Mouse (Mus musculus) limb, embryonic 11.5 days (tissue): Measurements from ENCODE around the gene Cmtr1. TPM values are rescaled to one million over a fixed set of nuclear protein-coding genes. Genes with fewer than 3 reads are reported as not detected.
A peak's percentile ranks its signal among the peaks of the same experiment; 100 is the strongest.

ENCODE experiments used
- ATAC-seq: fragments of 200-750 bp; cut with Nextera tagmentation; 2 replicates; pipeline ENCODE4 v1.8.0; 2017; ENCODE audit warnings: low read depth; ENCODE audit not compliant: insufficient number of reproducible peaks, low FRiP score, low TSS enrichment
- DNase-seq: peaks from one replicate; pipeline ENCODE4 v3.0.0-alpha.2; 2015; ENCODE audit warnings: low spot score
- H3K27ac ChIP-seq: fragments of 300-500 bp; sonication (generic); replicated peaks from 2 replicates; pipeline ENCODE4 v1.5.1; 2014; ENCODE audit warnings: low read depth, mild to moderate bottlenecking, low read length
- H3K27me3 ChIP-seq: fragments of 300-500 bp; sonication (generic); 2 replicates; pipeline ENCODE4 v1.6.1; 2014; ENCODE audit warnings: mild to moderate bottlenecking, low read length, mixed read lengths; ENCODE audit not compliant: control insufficient read depth, insufficient read depth
- H3K36me3 ChIP-seq: fragments of 300-500 bp; sonication (generic); 2 replicates; pipeline ENCODE4 v1.6.1; 2014; ENCODE audit warnings: mild to moderate bottlenecking, low read length, moderate library complexity, mixed read lengths; ENCODE audit not compliant: control insufficient read depth, insufficient read depth
- H3K4me1 ChIP-seq: fragments of 300-500 bp; sonication (generic); 2 replicates; pipeline ENCODE4 v1.6.1; 2014; ENCODE audit warnings: low read length, mixed read lengths; ENCODE audit not compliant: control insufficient read depth, insufficient read depth
- H3K4me2 ChIP-seq: fragments of 300-500 bp; sonication (generic); 2 replicates; pipeline ENCODE4 v1.6.1; 2014; ENCODE audit warnings: low read depth, mild to moderate bottlenecking, moderate library complexity; ENCODE audit not compliant: severe bottlenecking
- H3K4me3 ChIP-seq: fragments of 300-500 bp; sonication (generic); 2 replicates; pipeline ENCODE4 v1.5.1; 2014; ENCODE audit warnings: low read depth, low read length
- H3K9ac ChIP-seq: fragments of 300-500 bp; sonication (generic); 2 replicates; pipeline ENCODE4 v1.6.1; 2014; ENCODE audit warnings: mild to moderate bottlenecking, low read length
- H3K9me3 ChIP-seq: fragments of 300-500 bp; sonication (generic); 2 replicates; pipeline ENCODE4 v1.6.1; 2016; ENCODE audit warnings: low read length; ENCODE audit not compliant: control insufficient read depth
- WGBS: fragments of 180-500 bp; shearing (Covaris S2); extraction: QIAGEN DNeasy Blood & Tissue Kit; methylation state at CpG from one replicate; pipeline ENCODE4 v1.1.7; 2014; 5-methylcytosine and 5-hydroxymethylcytosine counted together
- polyA plus RNA-seq: library from polyadenylated mRNA; unstranded; fragments of >200 nt; fragmentation: Nextera tagmentation; extraction: Ambion mirVana; gene quantifications from 2 replicates; pipeline ENCODE4 v1.2.1, GENCODE M21; 2014

Cmtr1 gene
- polyA plus RNA-seq, 1 experiment from 2014 or later = 117 TPM

GRCm38 (mm10) chr17:29700573-29700972 lies 40.2 kb downstream of the Cmtr1 start:
- no peak for DNase-seq
- H3K27me3 ChIP-seq = no peaks in the 10 kb centered on the region

GRCm38 (mm10) chr17:29702938-29703710 lies 42.7 kb downstream of the Cmtr1 start:
- Histone ChIP-seq H3K4me1 (peaks cover 18% of the 10 kb centered on the region), H3K27ac (no peak overlapping the region), H3K9ac (no peak overlapping the region), H3K36me3 (peaks cover 8% of the 10 kb centered on the region), H3K9me3 (no peaks in the 10 kb centered on the region), H3K27me3 (no peaks in the 10 kb centered on the region), H3K4me2 (no peak overlapping the region), H3K4me3 (no peak overlapping the region)
- 89% methylated on average over 4 of the region's 4 CpGs for WGBS
- DNase-seq (no peak), ATAC-seq (no peak)

More at GRCm38 (mm10) chr17:29700573-29700972, 40.2 kb downstream of the Cmtr1 start:
- peaks cover 11% of the 10 kb centered on the region for H3K36me3 ChIP-seq
- no peak overlapping the region for H3K4me3 ChIP-seq
- no peak for ATAC-seq
- no peak overlapping the region for H3K9ac ChIP-seq
- H3K4me2 ChIP-seq = no peak overlapping the region
- H3K4me1 ChIP-seq = 0 out of 2 replicates have a peak, but pooled peaks cover 2% of the 10 kb centered on the region
- no peak overlapping the region for H3K27ac ChIP-seq
- no peaks in the 10 kb centered on the region for H3K9me3 ChIP-seq
- WGBS = 90% methylated on average over 7 of the region's 7 CpGs

DNA sequence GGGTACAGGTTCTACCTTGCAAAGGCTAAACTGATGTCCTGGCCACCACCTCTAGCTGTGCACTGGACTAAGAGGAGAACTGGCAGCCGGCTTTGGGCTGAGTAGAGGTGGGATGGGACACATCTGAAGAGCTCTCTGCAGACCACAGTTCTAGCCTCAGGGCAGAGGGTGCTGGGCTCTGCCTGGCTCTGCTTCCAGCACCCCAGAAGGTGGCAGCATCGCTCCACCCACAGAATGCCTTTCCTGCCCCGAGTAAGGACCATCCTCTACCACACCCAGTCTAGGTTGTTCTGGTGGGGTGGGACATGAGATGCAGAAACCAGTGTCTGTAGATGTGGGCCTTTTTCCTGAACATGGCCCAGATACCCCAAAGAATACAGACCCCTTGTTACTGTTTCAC lies 44.4 kb downstream of the Cmtr1 start:
- Histone ChIP-seq H3K4me2 (no peak overlapping the region), H3K27me3 (no peaks in the 10 kb centered on the region), H3K9ac (no peak overlapping the region), H3K27ac (no peak overlapping the region), H3K4me1 (peaks cover 27% of the 10 kb centered on the region), H3K4me3 (no peak overlapping the region), H3K9me3 (no peaks in the 10 kb centered on the region), H3K36me3 (peaks cover 8% of the 10 kb centered on the region; the same call in 1 of the 2 replicates)
- ATAC-seq = 0 out of 2 replicates have a peak, but pooled peaks have one; percentile 27
- 32% methylated on average over 3 of the region's 3 CpGs for WGBS
- DNase-seq = peak; percentile 80

DNA sequence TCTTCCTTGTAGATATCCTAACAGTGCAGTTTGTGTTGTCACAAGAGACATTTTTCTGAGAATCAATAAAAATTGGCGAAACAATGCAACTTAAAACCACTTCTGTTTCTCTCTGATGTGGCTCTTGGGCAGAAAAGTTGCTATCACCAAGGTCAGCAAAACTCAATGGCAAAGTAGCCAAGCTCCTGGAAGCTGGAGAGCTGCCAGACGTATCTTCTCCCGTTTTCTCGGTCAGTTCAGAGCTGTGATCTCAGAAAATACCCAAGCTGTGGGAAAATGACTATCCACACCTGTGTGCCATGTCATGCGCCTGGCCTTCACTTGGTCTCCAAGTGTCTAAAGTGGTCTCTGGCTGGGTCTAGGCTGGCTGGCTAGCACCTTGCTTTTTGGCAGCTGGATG lies 45.5 kb downstream of the Cmtr1 start:
- Histone ChIP-seq H3K9me3 (no peaks in the 10 kb centered on the region), H3K4me1 (peaks cover 36% of the 10 kb centered on the region), H3K27me3 (no peaks in the 10 kb centered on the region), H3K4me3 (no peak overlapping the region), H3K36me3 (no peaks in the 10 kb centered on the region; the same call in 1 of the 2 replicates), H3K4me2 (no peak overlapping the region), H3K27ac (no peak overlapping the region), H3K9ac (no peak overlapping the region)
- DNase-seq (no peak), ATAC-seq (no peak)
- WGBS = 86% methylated on average over 5 of the region's 5 CpGs

- H3K27me3 ChIP-seq = no peaks in the 10 kb centered on the region
- H3K9me3 ChIP-seq = no peaks in the 10 kb centered on the region
- no peak overlapping the region for H3K4me2 ChIP-seq
- peaks cover 45% of the 10 kb centered on the region for H3K4me1 ChIP-seq
- WGBS = 27% methylated on average over 5 of the region's 5 CpGs
- no peaks in the 10 kb centered on the region; the same call in 1 of the 2 replicates for H3K36me3 ChIP-seq
- H3K4me3 ChIP-seq = no peak overlapping the region
- DNase-seq = peak; percentile 54
- H3K9ac ChIP-seq = no peak overlapping the region
- H3K27ac ChIP-seq = no peak overlapping the region
- no peak for ATAC-seq
Measured at GRCm38 (mm10) chr17:29706981-29707545, 46.7 kb downstream of the Cmtr1 start.

GRCm38 (mm10) chr17:29708783-29709182 lies 48.4 kb downstream of the Cmtr1 start:
- WGBS = 78% methylated on average over 5 of the region's 5 CpGs

DNA sequence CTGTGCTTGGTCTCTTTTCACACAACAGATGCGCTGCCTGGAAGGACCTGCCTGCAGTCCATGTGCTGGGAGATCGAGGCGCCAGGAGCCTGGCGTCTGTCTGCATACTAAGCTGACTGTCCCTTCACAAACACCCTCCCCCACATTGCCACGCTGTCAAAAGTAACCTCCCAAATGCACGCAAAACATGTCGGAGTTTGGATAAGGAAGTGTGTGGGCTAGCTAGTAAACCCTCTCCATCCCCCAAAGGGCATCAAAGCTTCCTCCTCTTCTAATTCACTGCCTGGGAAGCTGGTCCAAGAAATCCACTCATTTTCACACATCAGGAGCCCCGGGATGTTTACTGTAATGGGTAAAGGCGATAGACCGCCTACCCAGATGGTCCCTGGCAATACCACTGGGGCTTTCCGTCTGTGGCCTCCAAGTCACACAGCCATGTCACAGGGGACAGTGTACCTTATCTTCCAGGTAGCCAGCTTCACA lies 50.2 kb downstream of the Cmtr1 start:
- no peaks in the 10 kb centered on the region for H3K36me3 ChIP-seq
- H3K27ac ChIP-seq = no peak overlapping the region
- WGBS = 67% methylated on average over 11 of the region's 11 CpGs
- no peak overlapping the region for H3K4me3 ChIP-seq
- H3K9ac ChIP-seq = no peak overlapping the region
- peaks cover 56% of the 10 kb centered on the region for H3K4me1 ChIP-seq
- no peak for DNase-seq
- H3K4me2 ChIP-seq = no peak overlapping the region
- no peaks in the 10 kb centered on the region for H3K9me3 ChIP-seq
- no peak for ATAC-seq
- no peaks in the 10 kb centered on the region for H3K27me3 ChIP-seq

More at GRCm38 (mm10) chr17:29708783-29709182, 48.4 kb downstream of the Cmtr1 start:
- ATAC-seq = no peak
- no peak overlapping the region for H3K27ac ChIP-seq
- no peak overlapping the region for H3K4me3 ChIP-seq
- peaks cover 56% of the 10 kb centered on the region for H3K4me1 ChIP-seq
- H3K36me3 ChIP-seq = no peaks in the 10 kb centered on the region; the same call in 1 of the 2 replicates
- no peak overlapping the region for H3K9ac ChIP-seq
- H3K9me3 ChIP-seq = no peaks in the 10 kb centered on the region
- no peak for DNase-seq
- H3K27me3 ChIP-seq = no peaks in the 10 kb centered on the region
- H3K4me2 ChIP-seq = no peak overlapping the region

DNA sequence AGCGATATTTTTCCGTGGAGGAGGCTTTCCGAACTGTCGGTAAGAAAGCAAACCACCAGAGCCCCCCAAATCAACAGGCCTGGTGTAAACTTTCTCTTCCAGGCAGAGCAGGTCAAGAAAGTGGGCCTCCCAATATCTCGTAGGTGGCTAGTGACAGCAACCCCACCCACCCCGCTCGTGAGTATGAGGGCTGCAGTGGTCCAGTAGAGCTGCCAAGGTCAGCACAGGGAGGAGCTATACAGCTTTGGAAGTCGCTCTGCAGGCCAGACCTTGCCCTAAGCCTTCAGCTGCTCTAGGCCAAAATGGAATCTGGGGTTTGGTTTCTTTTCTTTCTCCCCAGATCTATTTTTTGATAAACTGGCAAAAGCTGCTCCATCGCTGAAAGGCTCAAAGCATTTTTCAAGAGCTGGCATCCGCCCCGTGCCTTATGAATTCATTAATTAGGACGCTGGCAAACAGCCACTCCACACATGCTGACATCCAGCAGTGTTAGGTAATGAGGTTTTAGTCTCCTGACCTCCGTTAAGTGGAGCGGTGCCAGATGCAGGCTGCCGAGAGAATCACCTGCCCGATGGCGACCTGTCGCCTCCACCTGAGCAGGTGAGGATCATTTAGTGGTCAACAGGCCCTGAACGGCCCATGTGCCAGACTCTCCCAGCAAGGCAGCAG lies 50.8 kb downstream of the Cmtr1 start:
- Histone ChIP-seq H3K36me3 (no peaks in the 10 kb centered on the region), H3K9ac (no peak overlapping the region), H3K4me3 (no peak overlapping the region), H3K27ac (no peak overlapping the region), H3K4me2 (no peak overlapping the region), H3K27me3 (no peaks in the 10 kb centered on the region), H3K4me1 (peaks cover 59% of the 10 kb centered on the region), H3K9me3 (no peaks in the 10 kb centered on the region)
- DNase-seq = no peak
- ATAC-seq = no peak
- 62% methylated on average over 19 of the region's 19 CpGs for WGBS
